Mouse (Mus musculus) ES-CJ7 (cell line): Measurements from ENCODE around the gene Pex10.

Experiments
- DNase-seq: peaks from one replicate; pipeline ENCODE4 v3.0.0; 2011; ENCODE audit warnings: low read depth, low spot score

Gene Pex10

GRCm38 (mm10) chr4:155093431-155094149 lies 26.8 kb downstream of the Pex10 start:
- no peak for DNase-seq

DNA sequence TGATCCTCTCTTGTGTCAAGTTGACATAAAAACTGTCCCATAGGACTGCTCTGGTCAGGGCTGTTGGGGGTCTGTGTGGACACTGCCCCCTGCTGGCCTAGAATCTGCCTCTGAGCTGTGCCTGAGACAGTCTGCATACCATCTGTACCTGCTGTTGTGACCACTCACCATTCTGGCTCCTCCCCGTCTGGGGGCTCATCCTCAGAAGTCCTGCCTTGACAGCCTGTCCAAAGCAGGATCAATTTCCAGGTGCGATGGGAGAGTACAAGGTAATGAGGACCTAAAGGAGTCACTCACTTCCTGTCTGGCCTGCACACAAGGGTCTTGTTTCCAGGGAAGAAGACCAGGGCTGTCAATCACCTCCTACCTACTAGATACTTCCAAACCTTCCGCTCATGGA lies 27.7 kb downstream of the Pex10 start:
- DNase-seq, result peak; percentile 79

GRCm38 (mm10) chr4:155095238-155095900 lies 28.6 kb downstream of the Pex10 start:
- DNase-seq, result peak; percentile 90

DNA sequence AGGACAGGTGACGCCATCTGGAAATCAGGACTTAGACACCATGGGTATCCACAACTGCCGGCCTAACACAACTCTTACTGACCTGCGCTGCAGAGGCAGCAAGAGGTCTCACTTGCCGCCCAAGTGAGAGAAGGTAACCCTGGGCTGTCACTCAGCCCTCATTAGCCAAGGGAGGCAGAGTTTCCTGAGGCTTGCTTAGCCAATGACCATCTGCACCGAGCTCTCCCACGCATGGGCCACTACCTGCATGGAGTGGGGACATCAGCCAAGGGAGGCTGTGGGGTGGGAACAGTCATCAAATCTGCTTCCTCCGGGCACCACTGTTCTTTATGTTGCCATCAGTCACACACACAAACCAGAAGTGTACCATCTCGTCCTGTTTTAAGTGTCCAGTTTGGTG lies 29.2 kb downstream of the Pex10 start:
- DNase-seq, result no peak

DNA sequence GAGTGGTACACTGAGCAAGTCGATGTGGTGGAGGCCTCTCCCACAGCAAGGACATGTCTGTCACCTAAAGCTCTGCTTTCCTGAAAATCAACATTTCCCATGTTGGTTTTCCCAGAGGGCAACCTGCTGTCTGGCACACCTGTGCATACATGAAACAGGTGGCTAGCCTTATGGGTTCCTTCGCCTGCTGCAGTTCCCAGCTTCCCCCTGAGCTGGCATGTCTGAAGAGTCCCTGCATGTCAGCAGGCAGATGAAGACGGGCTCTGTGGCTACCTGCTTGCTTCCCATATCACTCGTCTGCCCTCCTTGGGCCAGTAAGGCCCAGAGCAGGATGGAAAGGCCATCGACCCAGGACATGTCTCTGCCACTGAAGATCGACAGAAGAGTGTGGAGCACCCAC lies 30.6 kb downstream of the Pex10 start:
- no peak for DNase-seq

DNA sequence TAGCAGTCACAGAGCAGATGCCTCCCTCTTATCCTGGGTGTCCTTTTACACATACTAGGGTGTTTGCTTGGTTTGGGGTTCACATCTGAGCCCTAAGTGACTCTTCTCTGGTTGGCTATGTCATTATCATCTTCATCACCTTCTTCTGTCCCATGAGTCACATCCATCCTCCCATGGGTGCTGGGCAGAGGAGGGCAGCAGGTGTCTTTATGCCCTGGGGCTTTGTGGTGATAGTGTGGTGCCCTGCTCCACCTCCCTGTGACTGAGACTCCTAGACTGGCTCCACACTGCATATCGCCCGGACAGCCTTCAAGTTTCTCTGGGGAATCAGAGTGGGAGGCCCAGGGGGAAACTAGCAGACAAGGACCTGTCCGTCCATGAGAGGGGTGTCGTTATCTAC lies 31.8 kb downstream of the Pex10 start:
- DNase-seq, result no peak

DNA sequence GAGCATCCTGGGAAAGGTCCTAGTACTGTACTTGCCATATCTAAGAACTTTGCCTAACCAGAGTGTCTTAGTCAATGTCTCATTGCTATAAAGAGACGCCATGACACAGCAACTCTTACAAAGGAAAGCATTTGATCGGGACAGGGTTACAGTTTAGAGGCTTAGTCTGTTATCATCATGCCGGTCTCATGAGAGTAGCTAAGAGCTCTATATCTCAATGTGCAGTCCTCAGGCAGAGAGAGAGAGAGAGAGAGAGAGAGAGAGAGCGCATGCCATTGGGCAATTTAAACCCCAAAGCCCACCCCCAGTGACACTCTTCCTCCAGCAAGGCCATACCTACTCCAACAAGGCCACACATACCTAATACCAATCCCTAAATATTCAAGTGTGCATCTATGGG lies 41.1 kb downstream of the Pex10 start:
- DNase-seq, result no peak

GRCm38 (mm10) chr4:155109471-155109870 lies 42.7 kb downstream of the Pex10 start:
- no peak for DNase-seq

GRCm38 (mm10) chr4:155113766-155114410 lies 47.1 kb downstream of the Pex10 start:
- DNase-seq, result peak; percentile 83

DNA sequence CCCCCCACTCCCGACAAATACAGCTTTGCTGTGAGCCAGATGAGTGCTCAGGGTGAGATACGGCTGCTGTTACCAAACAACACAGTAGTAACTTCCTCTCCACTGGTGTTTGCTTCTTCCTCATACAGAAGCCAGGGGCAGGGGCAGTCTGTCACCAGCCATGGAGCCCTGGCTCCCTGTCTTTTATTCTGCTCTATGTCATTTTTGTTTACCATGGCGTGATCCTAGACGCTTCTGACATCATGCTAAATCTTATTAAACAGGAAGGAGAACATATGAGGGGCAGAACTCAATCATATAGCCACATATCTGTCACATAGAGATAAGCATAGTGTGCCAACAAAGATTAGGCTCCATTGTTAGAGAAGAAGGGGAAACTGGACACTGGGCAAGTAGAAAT lies 49.8 kb downstream of the Pex10 start:
- DNase-seq, result no peak

DNA sequence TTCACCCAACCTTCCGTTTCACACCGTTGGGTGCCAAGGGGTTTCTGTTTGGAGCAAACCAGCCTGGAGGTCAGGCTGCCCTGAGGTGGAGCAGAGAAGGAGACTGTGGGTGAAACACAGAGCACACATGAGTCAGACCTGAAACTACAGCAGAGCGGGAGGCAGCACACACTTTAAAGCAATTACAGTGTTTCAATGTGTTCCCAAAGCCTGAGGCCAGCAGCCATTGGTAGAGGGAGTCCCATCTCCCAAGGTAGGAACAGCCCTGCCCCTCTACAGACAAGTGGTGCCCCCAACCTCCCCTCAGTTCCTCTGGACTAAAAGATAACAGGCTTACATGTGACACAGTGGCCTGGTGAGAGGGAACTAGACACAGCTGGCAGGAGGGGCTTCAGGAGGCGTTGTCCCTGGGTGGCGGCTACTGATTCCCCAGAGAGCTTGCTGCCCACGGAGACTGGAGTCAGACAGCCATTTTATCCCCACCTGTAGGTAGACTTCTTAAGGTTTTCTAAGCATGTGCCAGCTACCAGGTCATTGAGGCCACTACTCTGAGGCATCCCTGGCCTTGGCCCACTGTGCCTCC lies 50.7 kb downstream of the Pex10 start:
- DNase-seq, result no peak

GRCm38 (mm10) chr4:155118278-155118677 lies 51.5 kb downstream of the Pex10 start:
- DNase-seq, result peak; percentile 30

GRCm38 (mm10) chr4:155120038-155120437 lies 53.2 kb downstream of the Pex10 start:
- no peak for DNase-seq

DNA sequence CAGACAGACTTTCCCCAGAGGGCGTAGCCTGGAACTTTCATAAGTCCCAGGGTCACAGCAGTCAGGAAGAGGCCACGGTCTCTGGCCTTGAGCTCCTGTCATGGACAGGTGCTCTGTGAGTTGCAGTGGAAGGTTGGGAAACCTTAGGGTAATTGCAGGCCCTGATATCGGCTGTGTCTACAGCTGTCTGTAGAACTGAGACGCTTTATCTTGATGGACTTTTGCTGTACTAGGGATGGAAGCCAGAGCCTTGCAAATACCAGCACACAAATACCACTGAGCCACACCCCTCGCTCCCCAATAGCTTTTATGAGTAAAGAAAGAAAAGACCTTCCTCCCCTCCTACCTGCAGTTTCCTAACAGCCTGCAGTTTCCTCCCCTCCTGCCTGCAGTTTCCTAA lies 53.8 kb downstream of the Pex10 start:
- no peak for DNase-seq

- no peak for DNase-seq
Observed at GRCm38 (mm10) chr4:155121222-155121621, 54.4 kb downstream of the Pex10 start.
